Mouse (Mus musculus) neural tube, embryonic 11.5 days (tissue): ENCODE data around the gene Usp21. TPM values are rescaled to one million over a fixed set of nuclear protein-coding genes. Genes with fewer than 3 reads are reported as not detected.

Source experiments
- ATAC-seq: fragments of 200-750 bp; cut with Nextera tagmentation; 2 replicates; pipeline ENCODE4 v1.8.0; 2017; ENCODE audit warnings: moderate number of reproducible peaks, mild to moderate bottlenecking, moderate TSS enrichment, moderate library complexity; ENCODE audit not compliant: insufficient read depth, low FRiP score, low TSS enrichment
- DNase-seq: peaks from one replicate; pipeline ENCODE4 v3.0.0-alpha.2; 2015; ENCODE audit warnings: low spot score
- H3K27ac ChIP-seq: fragments of 300-500 bp; sonication (generic); 2 replicates; pipeline ENCODE4 v1.5.1; 2014; ENCODE audit warnings: low read depth, mild to moderate bottlenecking, low read length
- H3K27me3 ChIP-seq: fragments of 300-500 bp; sonication (generic); 2 replicates; pipeline ENCODE4 v1.6.1; 2014; ENCODE audit warnings: mild to moderate bottlenecking, low read length, mixed read lengths; ENCODE audit not compliant: control insufficient read depth, insufficient read depth
- H3K36me3 ChIP-seq: fragments of 300-500 bp; sonication (generic); 2 replicates; pipeline ENCODE4 v1.6.1; 2014; ENCODE audit warnings: mild to moderate bottlenecking, low read length, moderate library complexity, mixed read lengths; ENCODE audit not compliant: control insufficient read depth, insufficient read depth
- H3K4me1 ChIP-seq: fragments of 300-500 bp; sonication (generic); 2 replicates; pipeline ENCODE4 v1.6.1; 2014; ENCODE audit warnings: low read length, mixed read lengths; ENCODE audit not compliant: control insufficient read depth, insufficient read depth
- H3K4me2 ChIP-seq: fragments of 300-500 bp; sonication (generic); 2 replicates; pipeline ENCODE4 v1.6.1; 2014; ENCODE audit warnings: low read depth, mild to moderate bottlenecking, moderate library complexity
- H3K4me3 ChIP-seq: fragments of 300-500 bp; sonication (generic); 2 replicates; pipeline ENCODE4 v1.5.1; 2014; ENCODE audit warnings: low read depth, low read length
- H3K9ac ChIP-seq: fragments of 300-500 bp; sonication (generic); 2 replicates; pipeline ENCODE4 v1.6.1; 2014; ENCODE audit warnings: mild to moderate bottlenecking, low read length
- H3K9me3 ChIP-seq: fragments of 300-500 bp; sonication (generic); 2 replicates; pipeline ENCODE4 v1.6.1; 2016; ENCODE audit warnings: low read length; ENCODE audit not compliant: control insufficient read depth
- WGBS: fragments of 180-500 bp; shearing (Covaris S2); extraction: QIAGEN DNeasy Blood & Tissue Kit; methylation state at CpG from one replicate; pipeline ENCODE4 v1.1.7; 2014; 5-methylcytosine and 5-hydroxymethylcytosine counted together
- polyA plus RNA-seq: library from polyadenylated mRNA; unstranded; fragments of >200 nt; fragmentation: Nextera tagmentation; extraction: Ambion mirVana; gene quantifications from 2 replicates; pipeline ENCODE4 v1.2.1, GENCODE M21; 2014

Usp21 gene
- polyA plus RNA-seq, 1 experiment from 2014 or later: 104 TPM

GRCm38 (mm10) chr1:171274171-171274570 lies 13.6 kb downstream of the Usp21 start:
- no peak overlapping the region for H3K4me2 ChIP-seq
- H3K9ac ChIP-seq: no peak overlapping the region
- H3K36me3 ChIP-seq: peaks cover 22% of the 10 kb centered on the region
- peaks cover 13% of the 10 kb centered on the region for H3K4me1 ChIP-seq
- 89% methylated on average over 12 of the region's 12 CpGs for WGBS
- no peak for ATAC-seq
- H3K27ac ChIP-seq: no peak overlapping the region
- H3K4me3 ChIP-seq: no peak overlapping the region
- H3K27me3 ChIP-seq: no peaks in the 10 kb centered on the region
- no peak for DNase-seq
- no peaks in the 10 kb centered on the region for H3K9me3 ChIP-seq

- Histone ChIP-seq H3K27ac (no peak overlapping the region), H3K4me2 (no peak overlapping the region), H3K27me3 (no peaks in the 10 kb centered on the region), H3K36me3 (peaks cover 13% of the 10 kb centered on the region), H3K9ac (no peak overlapping the region), H3K4me3 (no peak overlapping the region), H3K4me1 (peaks cover 13% of the 10 kb centered on the region), H3K9me3 (no peaks in the 10 kb centered on the region)
- ATAC-seq (no peak), DNase-seq (no peak)
- WGBS: 97% methylated on average over 3 of the region's 3 CpGs
Measured at GRCm38 (mm10) chr1:171272086-171272485, 15.7 kb downstream of the Usp21 start.

- Histone ChIP-seq H3K4me2 (no peak overlapping the region), H3K27me3 (no peaks in the 10 kb centered on the region), H3K9ac (no peak overlapping the region), H3K9me3 (no peaks in the 10 kb centered on the region), H3K27ac (no peak overlapping the region), H3K4me1 (peaks cover 13% of the 10 kb centered on the region), H3K4me3 (no peak overlapping the region), H3K36me3 (peaks cover 13% of the 10 kb centered on the region)
- WGBS: 75% methylated on average over 10 of the region's 10 CpGs
- DNase-seq (no peak), ATAC-seq (no peak)
Measured at GRCm38 (mm10) chr1:171271622-171272021, 16.2 kb downstream of the Usp21 start.

- DNase-seq (no peak), ATAC-seq (no peak)
- 60% methylated on average over 9 of the region's 9 CpGs for WGBS
- H3K27me3 ChIP-seq: no peaks in the 10 kb centered on the region
- H3K4me2 ChIP-seq: peak overlapping the region; percentile 96
- no peak overlapping the region for H3K9ac ChIP-seq
- no peaks in the 10 kb centered on the region for H3K9me3 ChIP-seq
- no peak overlapping the region for H3K27ac ChIP-seq
- peaks cover 11% of the 10 kb centered on the region for H3K36me3 ChIP-seq
- peaks cover 13% of the 10 kb centered on the region for H3K4me1 ChIP-seq
- peak overlapping the region; percentile 82 for H3K4me3 ChIP-seq
Measured at GRCm38 (mm10) chr1:171271196-171271595, 16.6 kb downstream of the Usp21 start.

GRCm38 (mm10) chr1:171270573-171270900 lies 17.3 kb downstream of the Usp21 start:
- peak; percentile 66 for ATAC-seq
- Histone ChIP-seq H3K27me3 (no peaks in the 10 kb centered on the region), H3K4me1 (peaks cover 13% of the 10 kb centered on the region), H3K9ac (peak overlapping the region; percentile 77), H3K4me2 (peak overlapping the region; percentile 96), H3K4me3 (peak overlapping the region; percentile 82), H3K36me3 (peaks cover 6% of the 10 kb centered on the region), H3K27ac (peak overlapping the region; percentile 29; the same call in 1 of the 2 replicates), H3K9me3 (no peaks in the 10 kb centered on the region)
- no peak for DNase-seq
- under 1% methylated on average over 17 of the region's 19 CpGs for WGBS

- Histone ChIP-seq H3K27me3 (no peaks in the 10 kb centered on the region), H3K27ac (peak within 1 kb of the TSS; percentile 29; the same call in 1 of the 2 replicates), H3K9ac (peak within 1 kb of the TSS; percentile 77), H3K9me3 (no peaks in the 10 kb centered on the region), H3K4me2 (peak within 1 kb of the TSS; percentile 96), H3K36me3 (peaks cover 6% of the 10 kb centered on the region), H3K4me1 (peaks cover 13% of the 10 kb centered on the region), H3K4me3 (peak within 1 kb of the TSS; percentile 82)
- ATAC-seq (peak; percentile 97), DNase-seq (peak; percentile 93)
- 3% methylated on average over 36 of the region's 36 CpGs for WGBS
Measured at GRCm38 (mm10) chr1:171269848-171270572, 17.8 kb downstream of the Usp21 start, which contains the start of gene B4galt3. Gene B4galt3, plus strand, starts transcription at chr1:171270328.

GRCm38 (mm10) chr1:171268341-171268740 lies 19.4 kb downstream of the Usp21 start:
- Histone ChIP-seq H3K27ac (no peak overlapping the region), H3K4me2 (no peak overlapping the region), H3K4me3 (no peak overlapping the region), H3K9me3 (no peaks in the 10 kb centered on the region), H3K27me3 (no peaks in the 10 kb centered on the region), H3K4me1 (peaks cover 13% of the 10 kb centered on the region), H3K9ac (no peak overlapping the region), H3K36me3 (peaks cover 3% of the 10 kb centered on the region)
- ATAC-seq (no peak), DNase-seq (no peak)
- 61% methylated on average over 1 of the region's 1 CpGs for WGBS

- Histone ChIP-seq H3K4me1 (peaks cover 9% of the 10 kb centered on the region), H3K36me3 (no peaks in the 10 kb centered on the region), H3K27ac (no peak overlapping the region), H3K9me3 (no peaks in the 10 kb centered on the region), H3K4me3 (no peak overlapping the region), H3K27me3 (no peaks in the 10 kb centered on the region), H3K9ac (no peak overlapping the region), H3K4me2 (no peak overlapping the region)
- WGBS: 79% methylated on average over 4 of the region's 4 CpGs
- ATAC-seq (no peak), DNase-seq (no peak)
Measured at GRCm38 (mm10) chr1:171265971-171266744, 21.6 kb downstream of the Usp21 start.
